Mouse (Mus musculus) thymus, postnatal 14 days (tissue): ENCODE data around the gene Rwdd4a.

Experiments
- DNase-seq: peaks from one replicate; pipeline ENCODE4 v3.0.0; 2021

Gene Rwdd4a

DNA sequence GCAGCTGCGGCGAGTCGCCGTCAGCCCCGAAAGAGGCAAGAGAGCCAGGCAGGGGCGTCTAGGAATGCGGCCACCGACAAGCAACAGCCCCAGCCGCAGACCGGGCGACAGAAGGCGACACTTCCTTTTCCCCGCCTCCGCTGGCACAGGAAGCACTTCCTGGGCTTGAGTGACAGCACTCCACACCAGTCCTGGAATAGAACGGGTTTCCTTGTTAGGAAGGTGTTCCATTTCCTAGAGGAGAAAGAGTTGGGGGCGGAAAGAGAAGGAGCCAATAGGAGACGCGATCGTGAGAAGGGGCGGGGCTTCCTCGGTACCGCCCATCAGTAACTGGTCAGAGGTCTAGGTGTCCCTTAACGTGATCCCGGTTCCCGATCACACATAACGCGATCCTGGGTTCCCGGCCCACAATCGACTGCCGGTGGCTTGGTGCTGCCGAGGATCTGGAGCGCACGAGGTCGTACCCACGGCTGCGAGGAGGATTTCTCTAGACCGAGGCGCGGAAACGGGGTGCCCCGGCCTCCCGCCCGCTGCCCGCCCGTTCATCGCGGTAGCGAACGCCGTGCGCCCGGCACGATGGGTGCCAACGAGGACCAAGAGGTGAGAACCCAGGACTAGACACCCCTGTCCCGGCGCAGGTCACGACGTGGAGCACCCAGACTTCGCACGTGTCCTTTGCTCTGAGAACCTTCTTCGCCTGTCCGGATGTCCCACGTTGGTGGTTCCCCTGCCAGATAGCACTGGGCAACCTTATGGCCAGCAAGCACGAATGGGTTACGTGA is at the start of gene Rwdd4a, which contains the start of gene Trappc11:
Gene Rwdd4a (plus strand): TSS at position 321 of the 782 bp plus-strand sequence.
Gene Trappc11 (minus strand): TSS at position 127 of the 782 bp plus-strand sequence.
- peak; percentile 92 for DNase-seq

DNA sequence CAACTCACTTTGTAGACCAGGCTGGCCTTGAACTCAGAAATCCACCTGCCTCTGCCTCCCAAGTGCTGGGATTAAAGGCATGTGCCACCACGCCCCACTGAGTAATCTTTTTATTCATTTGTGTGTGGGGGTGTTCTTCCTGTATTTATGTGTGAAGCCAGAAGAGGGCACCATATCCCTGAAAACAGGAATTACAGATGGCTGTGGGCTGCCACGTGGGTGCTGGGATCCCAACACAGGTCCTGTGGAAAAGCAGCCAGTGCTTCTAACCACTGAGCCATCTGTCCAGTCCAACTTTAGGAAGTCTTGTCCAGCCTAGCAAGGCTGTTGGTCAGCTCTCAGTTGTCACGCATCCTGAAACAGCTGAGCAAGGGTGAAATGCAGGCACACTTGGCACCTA is 46.2 kb upstream of the Rwdd4a start:
- no peak for DNase-seq

DNA sequence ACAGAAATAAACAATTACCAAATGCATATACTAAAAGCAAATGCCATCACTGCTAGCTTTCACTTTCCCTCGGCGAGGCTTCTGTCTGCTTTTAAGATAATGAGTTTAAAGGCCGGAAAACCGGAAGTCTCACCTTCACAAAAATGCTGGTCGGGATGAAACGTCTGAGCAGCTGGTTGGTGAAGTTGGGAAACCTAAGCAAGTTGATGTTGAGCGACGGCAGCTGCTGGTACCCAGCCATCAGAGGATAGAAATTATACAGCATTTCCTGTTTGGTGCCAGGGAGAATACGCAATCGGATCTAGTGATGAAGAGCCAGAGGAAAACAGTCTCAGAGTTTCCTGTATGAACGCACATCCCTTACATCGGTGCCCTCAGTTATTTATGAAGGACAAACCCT is 40.4 kb upstream of the Rwdd4a start:
- no peak for DNase-seq

DNA sequence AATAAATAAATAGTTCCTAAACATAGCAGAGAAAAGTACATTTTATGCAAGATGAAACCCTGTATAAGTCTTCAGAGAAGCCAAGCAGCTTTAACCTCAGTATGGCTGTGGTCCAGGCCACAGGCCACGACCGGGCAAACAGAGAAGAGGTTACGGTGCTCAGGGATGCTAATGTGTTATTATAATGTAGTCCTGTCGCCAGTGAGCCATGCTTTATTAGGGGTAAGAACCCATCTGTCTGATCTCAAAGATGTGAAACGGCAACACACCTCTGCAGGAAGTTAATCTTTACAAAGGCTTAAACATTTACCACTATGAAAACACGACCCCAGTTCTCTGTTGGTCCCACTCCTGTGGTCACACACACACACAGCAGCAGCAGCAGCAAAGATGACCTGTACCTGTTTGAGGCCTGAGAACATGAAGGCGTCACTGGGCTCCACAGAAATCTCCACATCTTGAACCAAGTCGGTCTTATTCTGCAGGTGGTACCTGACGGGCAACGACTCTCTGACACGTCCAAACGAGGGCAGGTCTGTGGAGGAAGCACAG is 38.8 kb upstream of the Rwdd4a start:
- no peak for DNase-seq

DNA sequence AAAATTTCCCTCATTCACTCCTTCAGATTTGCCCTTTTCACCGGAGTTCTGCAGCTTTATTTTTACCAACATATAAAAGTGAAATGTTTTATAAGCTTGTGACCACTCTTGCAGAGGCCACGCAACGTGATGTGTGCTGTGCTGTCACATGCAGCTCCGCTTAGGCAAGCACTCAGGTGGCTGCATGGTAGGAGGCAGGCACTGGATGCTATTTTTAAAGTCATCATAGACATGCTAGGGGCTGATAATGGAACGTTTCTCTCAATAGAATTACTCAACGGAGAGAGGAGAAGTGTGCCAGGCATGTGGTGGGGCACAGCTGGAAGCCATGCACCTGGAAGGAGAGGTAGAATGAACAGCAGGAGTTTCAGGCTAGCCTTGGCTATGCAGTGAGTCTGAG is 38.0 kb upstream of the Rwdd4a start:
- no peak for DNase-seq

DNA sequence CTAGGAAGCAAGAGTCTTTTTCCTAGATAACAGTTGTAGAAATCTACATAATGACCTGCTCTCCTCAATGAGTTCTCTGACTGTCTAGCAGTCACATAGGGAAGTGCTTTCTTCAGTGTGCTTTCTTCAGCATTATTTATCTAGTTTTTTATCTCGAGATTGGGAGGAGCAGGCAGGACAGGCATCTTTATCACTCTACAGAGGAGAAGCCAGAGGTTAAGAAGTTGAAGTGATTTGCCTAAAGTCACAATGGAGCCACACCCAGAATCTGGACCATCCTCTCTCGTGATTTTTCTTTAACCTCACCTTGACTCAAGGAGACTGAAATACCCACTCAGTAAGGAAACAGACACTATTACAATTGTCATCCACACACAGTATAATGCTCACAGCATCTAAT is 31.5 kb upstream of the Rwdd4a start:
- no peak for DNase-seq

DNA sequence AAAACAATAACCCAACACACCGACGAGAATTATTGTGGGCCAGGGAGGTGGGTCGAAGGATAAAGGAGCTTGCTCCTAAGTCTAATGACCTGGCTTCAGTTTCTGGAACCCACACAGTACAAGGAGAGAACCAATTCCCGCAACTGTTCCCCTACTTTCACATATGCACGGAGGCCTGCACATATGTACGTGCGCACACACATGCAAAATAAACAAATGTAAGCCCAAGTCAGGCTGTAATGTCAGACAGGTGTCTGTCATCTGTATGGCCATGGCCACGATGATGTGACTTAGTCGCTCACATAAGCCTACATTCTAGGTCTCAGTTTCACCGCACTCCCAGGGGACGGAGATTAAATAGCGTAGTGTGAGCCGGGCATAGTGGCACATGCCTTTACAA is 30.9 kb upstream of the Rwdd4a start:
- DNase-seq: no peak

DNA sequence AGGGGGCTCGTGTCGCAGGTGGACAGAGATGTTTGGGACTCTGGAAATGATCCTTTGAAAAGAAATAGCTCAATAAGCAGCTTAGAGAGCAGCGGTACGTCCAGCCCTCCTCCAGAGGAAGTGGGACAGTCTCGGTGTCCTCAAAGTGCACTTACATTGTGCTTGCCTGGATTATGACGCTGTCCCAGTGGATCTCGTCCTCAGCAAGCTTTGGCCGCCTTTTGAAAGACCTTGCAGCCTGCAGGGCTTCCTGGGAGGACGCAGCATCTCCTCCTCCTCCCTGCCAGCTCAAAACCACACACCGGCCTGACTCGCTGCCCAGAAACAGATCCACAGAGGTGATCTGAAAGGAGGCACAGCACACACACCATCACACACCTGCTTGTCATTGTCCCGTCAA is 28.0 kb upstream of the Rwdd4a start:
- DNase-seq: no peak

DNA sequence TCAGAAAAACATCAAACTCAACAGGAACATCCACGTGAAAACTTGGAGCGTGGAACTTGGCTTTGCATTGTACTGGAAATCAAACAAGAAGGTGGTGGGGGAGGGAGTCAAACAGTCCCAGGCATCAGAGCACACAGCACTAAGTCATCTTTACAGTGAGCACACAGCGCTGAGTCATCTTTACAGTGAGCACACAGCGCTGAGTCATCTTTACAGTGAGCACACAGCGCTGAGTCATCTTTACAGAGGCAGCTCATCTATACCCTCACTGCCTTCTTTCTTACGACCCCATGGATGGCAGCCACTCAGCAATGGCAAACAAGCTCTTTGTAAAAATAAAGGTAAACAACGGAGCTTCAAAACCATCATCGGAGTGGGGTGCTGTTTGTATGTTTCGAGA is 22.5 kb upstream of the Rwdd4a start:
- DNase-seq: no peak

DNA sequence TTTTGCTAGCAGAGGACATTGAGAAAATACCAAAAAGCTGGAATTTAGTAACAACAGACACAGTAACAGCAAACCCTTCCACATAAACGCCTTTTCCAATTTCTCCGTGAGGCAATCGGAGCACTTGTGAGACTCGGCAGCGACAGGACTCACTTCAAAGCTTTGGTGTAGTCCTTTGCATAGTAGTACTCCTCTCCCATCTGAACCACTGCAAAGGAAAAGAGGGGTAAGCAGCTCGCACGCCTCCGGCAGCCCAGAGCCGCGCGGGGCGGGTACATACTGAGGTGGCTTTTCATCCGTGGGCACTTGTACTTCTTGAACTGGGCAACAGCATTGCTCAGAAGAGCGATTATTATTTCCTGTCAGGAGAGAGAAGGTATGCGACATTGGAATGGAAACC is 19.9 kb upstream of the Rwdd4a start:
- no peak for DNase-seq

DNA sequence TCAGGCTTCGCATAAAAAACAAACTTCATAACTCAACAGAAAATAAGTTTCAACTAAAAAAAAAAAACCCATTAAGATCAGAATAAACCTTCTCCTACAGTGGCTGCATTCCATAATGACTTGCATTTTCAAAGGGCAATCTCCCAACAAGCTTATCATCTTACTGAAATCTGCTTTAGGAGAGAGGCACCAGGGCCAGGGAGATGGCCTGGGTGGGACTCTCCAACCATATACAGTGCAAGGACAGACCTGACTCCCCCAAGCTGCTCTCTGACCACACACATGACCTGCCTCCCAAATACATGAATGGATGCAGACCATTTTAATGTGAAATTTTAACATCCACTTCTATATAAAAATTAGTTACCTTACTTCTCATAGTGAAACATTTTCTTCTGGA is 5.4 kb upstream of the Rwdd4a start:
- no peak for DNase-seq

DNA sequence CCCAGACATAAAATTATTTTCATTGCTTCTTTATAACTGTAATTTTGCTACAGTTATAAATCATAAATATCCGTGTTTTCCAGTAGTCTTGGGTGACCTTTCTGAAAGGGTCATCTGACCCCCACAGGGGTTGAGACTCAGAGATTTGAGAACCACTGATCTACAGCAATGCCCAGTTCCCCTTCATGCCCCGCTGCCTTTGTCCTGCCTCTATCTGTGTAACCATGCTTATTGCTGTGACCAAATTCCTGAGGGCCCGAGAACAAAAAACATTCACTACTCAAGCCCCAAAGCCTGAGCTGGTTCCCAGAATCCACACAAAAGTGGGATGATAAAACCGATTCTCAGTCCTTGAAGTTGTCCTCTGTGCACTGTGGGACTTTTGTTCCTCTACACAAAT is 4.9 kb downstream of the Rwdd4a start:
- no peak for DNase-seq

DNA sequence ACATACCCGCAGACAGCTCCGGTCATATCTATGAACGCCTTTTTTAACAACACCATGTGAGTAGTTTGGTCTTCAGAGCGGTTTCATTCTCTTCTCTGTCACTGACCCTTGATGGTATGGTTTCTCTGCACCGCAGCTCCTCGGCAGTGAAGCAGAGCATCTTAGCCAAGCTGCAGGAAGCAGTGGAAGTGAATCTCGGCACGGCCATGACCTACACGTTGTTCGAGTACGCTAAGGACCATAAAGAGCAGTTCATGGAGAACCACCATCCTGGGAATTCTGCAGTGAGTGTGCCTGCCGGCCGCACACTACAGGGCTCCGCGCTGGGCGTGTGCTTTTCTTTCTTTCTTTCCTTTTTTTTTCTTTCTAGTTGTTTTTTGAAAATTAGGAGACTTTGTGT is 9.3 kb downstream of the Rwdd4a start:
- DNase-seq: no peak

DNA sequence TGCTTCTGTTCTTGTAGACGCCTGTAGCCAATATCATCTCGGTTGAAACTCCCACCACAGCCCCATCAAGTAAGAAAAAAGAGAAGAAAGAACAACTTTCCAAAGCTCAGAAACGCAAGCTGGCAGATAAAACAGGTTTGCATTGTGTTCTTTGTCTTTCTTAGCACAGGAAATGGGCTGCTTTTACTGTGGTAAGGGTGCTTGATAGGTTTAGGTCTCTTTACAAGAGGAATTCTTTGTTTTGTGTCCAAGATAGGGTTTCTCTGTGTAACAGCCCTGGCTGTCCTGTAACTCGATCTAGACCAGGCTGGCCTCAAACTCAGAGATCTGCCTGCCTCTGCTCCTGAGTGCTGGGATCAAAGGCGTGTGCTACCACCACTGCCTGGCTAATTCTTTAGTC is 10.6 kb downstream of the Rwdd4a start:
- peak; percentile 25 for DNase-seq

DNA sequence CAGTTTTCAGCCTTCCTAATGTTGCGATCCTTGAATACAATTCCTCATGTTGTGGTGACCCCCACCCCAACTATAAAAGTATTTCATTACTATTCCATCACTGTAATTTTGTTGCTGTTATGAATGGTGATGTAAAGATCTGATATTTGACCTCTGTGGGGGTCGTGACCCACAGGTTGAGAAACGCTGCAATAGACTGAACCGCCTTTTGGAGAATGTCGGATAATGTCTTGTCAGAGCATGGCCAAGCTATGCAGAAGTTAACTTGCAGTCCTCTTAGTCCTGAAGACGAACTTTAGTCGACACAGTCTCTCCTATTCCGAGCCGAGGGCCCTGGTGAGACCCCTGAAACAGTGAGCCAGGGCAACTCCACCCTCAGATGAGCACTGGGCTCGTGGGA is 13.6 kb downstream of the Rwdd4a start:
- DNase-seq: no peak

DNA sequence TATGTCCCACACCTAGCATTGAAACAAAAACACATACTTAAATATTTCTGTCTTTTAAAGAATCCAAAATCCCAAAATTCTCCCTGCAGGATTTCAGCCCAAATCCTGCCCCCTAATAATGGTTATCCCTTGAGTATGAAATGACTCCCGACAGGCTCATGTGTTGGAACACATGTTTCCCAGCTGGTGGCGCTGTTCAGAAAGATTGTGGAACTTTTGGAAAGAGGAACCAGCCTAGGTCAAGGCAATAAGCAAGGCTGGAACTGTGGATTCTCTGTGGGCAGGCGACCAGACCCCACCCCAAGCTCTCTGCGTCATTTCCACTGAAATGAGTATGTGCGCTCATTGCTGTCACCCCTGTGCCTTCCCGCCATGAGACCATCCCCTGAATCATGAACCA is 20.1 kb downstream of the Rwdd4a start:
- no peak for DNase-seq

DNA sequence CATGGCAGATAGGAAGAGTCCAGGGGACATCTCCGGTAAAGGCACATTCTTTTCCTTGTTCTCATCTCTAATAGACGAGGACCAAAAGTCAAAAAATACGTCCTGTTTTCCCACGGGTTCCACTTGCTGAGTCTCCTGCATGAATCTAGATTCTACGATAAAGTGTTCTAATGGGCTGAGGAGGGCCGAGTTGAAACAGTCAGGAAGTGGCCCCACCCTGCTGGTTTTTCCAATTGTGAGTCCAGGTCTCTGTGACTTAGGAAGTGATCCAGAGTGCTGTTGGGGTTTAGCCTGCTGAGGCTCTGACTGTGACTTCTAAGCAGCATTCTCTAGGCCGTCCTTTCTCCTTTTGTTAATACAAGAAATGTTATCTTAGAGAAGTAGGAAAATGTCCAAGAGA is 23.0 kb downstream of the Rwdd4a start:
- DNase-seq: no peak

DNA sequence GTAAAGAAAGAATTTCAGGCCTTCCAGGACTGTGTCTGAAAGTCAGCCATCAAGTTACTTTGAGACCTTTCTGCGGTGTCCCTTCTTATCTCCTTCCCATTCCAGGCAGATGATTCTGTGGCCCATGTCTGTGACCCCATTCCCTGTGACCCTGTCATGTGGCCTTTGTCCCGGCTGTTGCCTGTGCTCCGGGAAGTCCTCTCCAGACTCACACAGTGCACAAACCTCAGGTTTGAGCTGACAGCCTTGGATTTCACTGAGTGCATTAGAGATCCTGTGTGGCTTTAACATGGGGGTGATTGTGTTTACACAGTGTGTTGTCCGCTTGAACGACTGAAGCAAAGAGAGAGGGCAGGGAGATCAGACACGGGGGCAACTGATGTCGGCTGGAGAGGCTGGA is 24.8 kb downstream of the Rwdd4a start:
- DNase-seq: no peak

DNA sequence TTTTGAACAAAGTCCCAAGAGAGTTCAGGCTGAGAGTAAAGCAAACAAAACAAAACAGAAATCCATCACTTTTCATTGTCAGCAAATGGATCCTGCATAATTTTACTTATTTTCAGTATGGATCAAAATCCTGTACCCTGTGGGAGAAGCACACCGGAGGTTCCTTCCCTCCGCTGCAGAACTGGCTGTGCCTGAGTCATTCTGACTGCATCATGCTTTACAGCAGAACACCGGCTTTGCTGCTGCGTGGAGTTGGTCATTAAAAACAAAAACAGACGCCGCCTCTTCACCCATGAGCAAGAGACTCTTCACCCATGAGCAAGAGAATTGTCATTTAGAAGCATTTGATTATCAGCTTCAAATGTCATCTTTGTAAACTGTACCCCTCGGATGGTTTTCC is 27.3 kb downstream of the Rwdd4a start:
- no peak for DNase-seq

DNA sequence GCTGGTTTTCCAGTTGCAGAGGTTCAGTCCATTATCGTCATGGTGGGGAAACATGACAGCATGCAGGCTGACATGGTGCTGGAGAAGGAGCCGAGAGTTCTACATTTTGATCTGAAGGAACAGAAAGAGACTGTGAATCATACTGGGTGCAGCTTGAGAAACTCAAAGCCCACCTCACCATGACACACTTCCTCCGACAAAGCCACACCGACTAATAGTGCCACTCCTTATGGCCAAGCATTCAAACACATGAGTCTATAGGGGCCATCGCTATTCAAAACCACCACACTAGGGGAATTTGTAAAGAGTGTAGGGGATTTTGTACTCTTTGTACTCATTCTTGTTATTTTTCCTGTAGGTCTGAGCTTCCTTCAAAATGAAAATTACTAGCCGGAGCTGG is 33.1 kb downstream of the Rwdd4a start:
- DNase-seq: no peak

DNA sequence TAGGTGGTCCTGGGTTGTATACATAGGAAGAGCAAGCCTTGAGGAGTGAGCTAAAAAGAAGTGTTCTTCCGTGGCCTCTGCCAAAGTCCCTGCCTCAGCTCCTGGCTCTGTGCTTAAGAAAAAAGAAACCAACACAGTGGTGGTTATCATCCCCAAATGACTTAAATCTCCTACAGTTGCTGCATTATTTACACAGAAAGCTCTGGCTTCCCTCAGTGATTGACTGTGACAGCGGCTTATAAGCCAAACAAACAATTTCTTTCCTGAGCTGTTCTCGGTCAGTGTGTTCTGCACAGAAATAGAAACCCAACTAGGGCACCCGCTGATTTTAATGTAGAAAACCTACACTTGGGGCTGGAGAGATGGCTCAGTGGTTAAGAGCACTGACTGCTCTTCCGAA is 34.6 kb downstream of the Rwdd4a start:
- no peak for DNase-seq

DNA sequence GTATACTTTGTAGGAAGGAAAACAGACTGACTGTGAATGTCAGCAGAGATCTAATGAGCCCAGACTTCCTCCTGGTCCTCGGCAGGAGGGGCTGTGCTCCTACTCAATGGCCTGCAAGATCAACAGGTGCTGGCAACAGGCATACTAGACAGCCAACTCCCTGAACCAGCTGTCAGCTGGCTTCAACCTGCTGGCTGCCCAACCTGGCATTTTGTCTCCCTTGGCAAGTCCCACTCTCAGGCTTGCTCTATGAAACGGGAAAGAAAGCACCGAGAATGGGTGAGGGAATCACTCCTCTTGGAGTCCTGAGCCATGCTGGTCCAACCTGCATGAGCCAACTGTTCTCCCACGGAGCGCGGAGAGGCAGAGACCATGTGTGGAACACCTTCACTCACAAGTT is 36.7 kb downstream of the Rwdd4a start:
- DNase-seq: no peak

DNA sequence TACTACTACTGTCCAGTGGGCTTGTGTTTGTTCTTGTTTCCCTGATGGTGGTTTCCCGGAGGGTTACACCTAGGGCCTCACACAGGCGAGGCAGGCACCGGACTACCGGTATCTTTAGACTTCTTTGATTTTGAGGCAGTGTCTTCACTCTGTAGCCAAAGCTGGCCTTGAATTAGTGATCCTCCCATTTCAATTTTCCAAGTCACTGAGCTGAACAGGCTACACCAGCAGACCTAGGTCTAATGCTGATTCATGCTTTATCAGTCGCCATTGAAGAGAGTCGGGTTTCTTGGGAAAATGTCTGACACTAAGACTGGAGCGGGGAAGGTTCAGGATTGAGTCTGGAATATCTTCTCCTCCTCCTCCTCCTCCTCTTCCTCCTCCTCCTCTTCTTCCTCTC is 40.0 kb downstream of the Rwdd4a start:
- no peak for DNase-seq

DNA sequence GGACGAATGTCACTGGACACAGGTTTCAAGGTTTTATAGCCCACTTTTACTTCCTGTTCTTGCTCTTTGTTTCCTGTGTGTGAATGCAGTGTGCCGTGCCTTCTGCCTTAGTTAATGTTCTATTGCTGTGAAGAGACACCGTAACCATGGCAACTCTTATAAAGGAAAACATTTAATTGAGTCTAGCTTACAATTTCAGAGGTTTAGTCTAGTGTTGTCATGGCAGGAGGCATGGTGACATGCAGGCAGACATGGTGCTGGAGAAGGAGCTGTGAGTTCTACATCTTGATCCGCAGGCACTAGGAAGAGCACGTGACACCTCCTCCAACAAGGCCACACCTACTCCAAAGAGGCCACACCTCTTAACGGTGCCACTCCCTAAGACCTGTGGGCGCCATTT is 48.0 kb downstream of the Rwdd4a start:
- DNase-seq: no peak

DNA sequence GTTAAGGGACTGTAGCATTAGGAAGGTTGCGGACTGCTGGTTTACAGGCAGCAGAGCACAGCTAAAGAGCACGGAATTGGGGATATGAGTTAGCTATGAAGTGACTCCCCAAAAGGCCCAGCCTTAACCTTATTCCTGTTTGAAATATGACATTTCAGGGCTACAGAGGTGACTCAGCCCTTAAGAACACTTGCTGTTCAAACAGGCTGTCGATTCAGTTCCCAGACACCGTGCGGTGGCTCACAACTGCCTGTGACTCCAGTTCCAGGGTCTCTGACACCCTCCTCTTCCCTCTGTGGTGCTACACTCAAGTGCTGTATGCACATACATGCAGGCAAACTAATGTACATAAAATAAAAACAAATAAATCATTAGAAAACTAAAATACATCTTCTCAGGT is 55.2 kb downstream of the Rwdd4a start:
- no peak for DNase-seq
